Mouse (Mus musculus) inflammation-experienced regulatory T-cells, adult 6 months (primary cell): ENCODE results near the gene Il34. TPM values are rescaled to one million over a fixed set of nuclear protein-coding genes. Genes with fewer than 3 reads are reported as not detected.

Experiments
- ATAC-seq: one replicate; pipeline ENCODE4 v1.8.0; 2017
- polyA plus RNA-seq, 3 experiments: library from polyadenylated mRNA; unstranded; fragments of 100-300 nt; shearing (Covaris generic); gene quantifications; one replicate each; pipeline ENCODE4 v1.2.1; 2017

Gene Il34
- not detected for polyA plus RNA-seq

GRCm38 (mm10) chr8:110805669-110806068 is at the start of gene Il34:
Gene Il34, minus strand, starts transcription at chr8:110805924.
- peak; percentile 74 for ATAC-seq

GRCm38 (mm10) chr8:110851186-110851585 is 45.5 kb upstream of the Il34 start:
- no peak for ATAC-seq

GRCm38 (mm10) chr8:110847645-110848495 is 42.1 kb upstream of the Il34 start:
- ATAC-seq, result no peak

GRCm38 (mm10) chr8:110847171-110847549 is 41.4 kb upstream of the Il34 start:
- peak; percentile 8 for ATAC-seq

- peak; percentile 87 for ATAC-seq
These were observed 40.9 kb upstream of the Il34 start, which contains the start of the genes Cog4 and Sf3b3 for GRCm38 (mm10) chr8:110846405-110847170. Gene Cog4, plus strand, starts transcription at chr8:110846600. Gene Sf3b3, minus strand, starts transcription at chr8:110846787.

GRCm38 (mm10) chr8:110845821-110846404 is 40.2 kb upstream of the Il34 start:
- peak; percentile 25 for ATAC-seq

GRCm38 (mm10) chr8:110844941-110845340 is 39.2 kb upstream of the Il34 start:
- ATAC-seq, result no peak

- no peak for ATAC-seq
These were observed 37.5 kb upstream of the Il34 start for GRCm38 (mm10) chr8:110843207-110843606.

GRCm38 (mm10) chr8:110842012-110842574 is 36.4 kb upstream of the Il34 start:
- ATAC-seq, result no peak

- ATAC-seq, result no peak
These were observed 26.2 kb upstream of the Il34 start for GRCm38 (mm10) chr8:110831956-110832355.

- ATAC-seq, result no peak
These were observed 22.8 kb upstream of the Il34 start for GRCm38 (mm10) chr8:110828511-110828910.

- no peak for ATAC-seq
These were observed 19.1 kb upstream of the Il34 start for GRCm38 (mm10) chr8:110824861-110825260.

GRCm38 (mm10) chr8:110821960-110822359 is 16.2 kb upstream of the Il34 start:
- no peak for ATAC-seq

GRCm38 (mm10) chr8:110820257-110820656 is 14.5 kb upstream of the Il34 start:
- ATAC-seq, result no peak

GRCm38 (mm10) chr8:110818593-110818992 is 12.9 kb upstream of the Il34 start:
- ATAC-seq, result no peak

GRCm38 (mm10) chr8:110816990-110817389 is 11.3 kb upstream of the Il34 start:
- no peak for ATAC-seq

GRCm38 (mm10) chr8:110815308-110815707 is 9.6 kb upstream of the Il34 start:
- ATAC-seq, result no peak

GRCm38 (mm10) chr8:110813081-110813812 is 7.5 kb upstream of the Il34 start:
- no peak for ATAC-seq

GRCm38 (mm10) chr8:110812349-110813080 is 6.8 kb upstream of the Il34 start:
- no peak for ATAC-seq

GRCm38 (mm10) chr8:110811793-110812192 is 6.1 kb upstream of the Il34 start:
- no peak for ATAC-seq

- no peak for ATAC-seq
These were observed 5.4 kb upstream of the Il34 start for GRCm38 (mm10) chr8:110811116-110811515.
